Mouse (Mus musculus): ENCODE measurements around the gene Comt. TPM values are rescaled to one million over a fixed set of nuclear protein-coding genes. Genes with fewer than 3 reads are reported as not detected.

Gene Comt
- total RNA-seq, 2 experiments from 2014 or later, result 71.8 to 81.3 TPM

DNA sequence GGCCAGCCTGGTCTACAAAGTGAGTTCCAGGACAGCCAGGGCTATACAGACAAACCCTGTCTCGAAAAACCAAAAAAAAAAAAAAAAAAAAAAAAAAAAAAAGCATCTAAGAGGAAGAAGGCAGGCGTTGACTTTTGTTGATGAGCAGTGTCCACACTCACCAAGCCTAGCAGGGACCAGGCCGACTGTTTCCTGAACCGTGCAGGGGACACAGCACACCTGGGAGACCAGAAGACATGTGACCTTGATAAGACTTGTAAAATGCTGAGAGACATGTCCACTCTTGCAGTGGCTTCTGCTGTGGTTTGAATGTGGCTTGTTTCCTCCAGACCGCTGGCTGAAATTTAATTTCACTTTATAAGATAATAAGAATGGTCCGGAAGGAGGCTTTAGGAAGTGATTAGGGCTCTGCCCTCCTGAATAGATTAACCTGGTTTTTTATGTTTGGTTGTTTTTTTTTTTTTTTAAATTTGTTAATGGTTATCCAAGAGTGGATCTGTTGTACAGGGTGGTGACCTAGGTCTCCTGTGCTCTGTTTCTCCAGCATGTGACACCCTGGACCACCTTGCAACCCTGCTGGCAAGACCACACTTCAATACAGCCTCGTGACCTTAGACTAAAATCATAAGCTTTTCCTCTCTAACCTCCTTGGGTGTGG lies 50.2 kb downstream of the Comt start:
- no peak for DNase-seq (ENCODE audit: extremely low spot score in 1 of 2, low spot score in 1 of 2)

DNA sequence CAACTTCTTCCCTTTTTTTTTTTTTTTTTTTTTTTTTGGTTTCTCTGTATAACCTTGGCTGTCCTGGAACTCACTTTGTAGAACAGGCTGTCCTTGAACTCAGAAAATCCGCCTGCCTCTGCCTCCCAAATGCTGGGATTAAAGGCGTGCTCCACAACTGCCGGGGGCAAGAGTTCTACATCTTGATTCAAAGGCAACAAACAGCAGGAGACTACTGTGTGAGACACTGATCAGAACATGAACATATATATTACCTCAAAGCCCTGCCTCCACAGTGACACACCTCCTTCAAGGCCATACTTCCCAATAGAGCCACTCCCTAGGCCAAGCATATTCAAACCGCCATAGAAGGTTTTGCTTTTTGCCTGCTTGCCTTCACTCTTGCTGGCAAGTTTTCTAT lies 53.0 kb downstream of the Comt start:
- DNase-seq (ENCODE audit: extremely low spot score in 1 of 2, low spot score in 1 of 2), result no peak

DNA sequence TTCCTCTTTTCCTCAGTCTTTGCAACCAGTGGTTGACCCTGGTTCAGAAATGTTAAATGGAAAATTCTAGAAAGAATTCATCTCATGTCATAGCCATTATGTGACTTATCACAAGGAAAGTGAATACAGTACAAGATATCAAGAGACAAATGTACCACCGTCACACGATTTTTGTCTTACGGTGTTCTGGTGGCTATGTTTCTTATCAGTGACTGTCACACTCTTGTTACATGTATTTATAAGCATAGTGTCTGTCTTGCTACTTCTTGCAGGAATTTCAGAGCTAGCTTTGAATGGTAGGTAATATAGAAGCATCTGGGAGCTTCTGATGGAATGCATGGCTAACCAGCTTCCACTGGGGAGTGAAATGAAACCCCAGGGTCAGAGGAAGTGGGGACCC lies 56.5 kb downstream of the Comt start:
- DNase-seq (ENCODE audit: extremely low spot score in 1 of 2, low spot score in 1 of 2), result no peak

DNA sequence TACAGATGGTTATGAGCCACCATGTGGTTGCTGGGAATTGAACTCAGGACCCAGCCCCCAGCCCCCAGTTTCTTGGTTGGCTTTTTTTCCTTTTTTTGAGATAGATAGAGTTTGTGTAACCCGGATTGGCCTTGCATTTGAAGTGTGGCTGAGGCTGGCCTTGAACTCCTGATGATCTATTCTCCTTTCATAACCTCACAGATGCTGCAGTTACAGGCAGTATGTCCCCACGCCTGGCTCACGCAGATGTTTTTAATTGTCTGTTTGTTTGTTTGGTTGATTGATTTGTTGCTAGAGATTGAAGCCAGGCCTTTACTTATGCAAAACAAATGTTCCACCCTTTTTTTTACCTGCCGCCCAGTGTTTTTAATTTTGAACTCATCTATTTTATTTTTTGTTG lies 59.8 kb downstream of the Comt start:
- DNase-seq (ENCODE audit: extremely low spot score in 1 of 2, low spot score in 1 of 2), result no peak

DNA sequence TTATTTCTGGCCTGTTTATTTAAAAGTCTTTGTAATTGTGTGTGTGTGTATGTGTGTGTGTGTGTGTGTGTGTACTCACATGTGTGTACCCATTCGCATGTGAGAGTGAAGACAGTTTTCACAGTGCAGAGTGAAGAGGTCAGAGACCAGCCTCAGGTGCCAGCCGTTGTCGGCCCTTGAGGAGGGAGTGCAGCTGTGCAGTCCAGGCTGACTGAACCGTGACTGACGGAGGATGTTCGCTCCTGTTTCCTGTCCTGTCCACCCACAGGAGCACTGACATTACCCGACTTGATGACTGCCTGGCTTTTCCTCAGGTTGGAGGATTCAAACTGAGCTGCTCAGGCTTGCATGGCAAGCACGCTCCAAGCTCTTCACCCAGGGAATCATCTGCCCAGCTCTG lies 63.7 kb downstream of the Comt start:
- no peak for DNase-seq (ENCODE audit: extremely low spot score in 1 of 2, low spot score in 1 of 2)

DNA sequence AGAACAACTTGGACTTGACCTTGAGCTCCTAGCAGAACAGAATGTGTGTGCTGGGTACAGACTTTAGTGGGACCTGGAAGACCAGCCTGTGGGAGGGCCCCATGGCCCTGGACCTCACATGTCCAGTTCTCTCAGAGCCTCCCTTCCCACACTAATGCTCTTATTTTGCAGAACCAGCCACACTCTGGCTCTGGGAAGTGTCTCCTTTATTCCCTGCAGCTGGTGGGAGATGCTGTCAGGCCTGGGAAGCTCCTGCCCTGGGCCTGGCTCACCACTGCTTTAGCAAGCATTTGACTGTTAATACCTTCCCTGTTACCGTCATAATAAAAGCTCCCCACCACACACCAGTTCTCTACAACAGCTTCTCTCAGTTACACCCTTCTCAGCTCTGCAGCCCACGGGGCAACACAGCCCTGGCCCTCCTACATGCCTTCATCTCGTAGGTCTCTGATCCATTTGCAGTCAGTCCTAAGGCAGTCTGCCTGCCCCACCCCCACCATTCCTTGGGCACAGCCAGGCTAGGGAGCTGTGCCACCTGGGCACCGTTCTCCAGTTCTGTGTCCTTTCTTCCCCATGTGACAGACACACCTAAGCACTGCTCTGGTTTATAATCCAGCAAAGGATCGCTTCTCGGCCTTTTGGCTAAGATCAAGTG lies 66.4 kb downstream of the Comt start:
- DNase-seq (ENCODE audit: extremely low spot score in 1 of 2, low spot score in 1 of 2), result no peak

DNA sequence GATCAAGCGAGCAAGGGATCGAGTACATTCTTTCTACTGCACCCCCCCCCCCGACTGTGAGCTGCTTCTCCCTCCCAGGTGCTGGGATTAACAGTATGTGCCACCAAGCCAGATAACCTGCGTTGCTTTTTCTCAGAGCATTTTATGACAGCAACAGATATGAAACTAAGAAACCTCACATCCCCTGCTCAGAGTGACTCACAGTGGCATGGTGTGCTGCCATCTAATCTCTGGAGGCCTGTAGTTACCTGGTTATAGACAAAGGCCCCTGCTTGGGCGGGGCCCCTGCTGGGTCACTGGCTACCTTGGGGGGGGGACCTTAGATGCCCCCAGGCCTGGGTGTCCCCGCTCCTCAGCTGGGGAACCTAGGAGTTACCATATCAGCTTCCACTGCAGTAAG lies 68.7 kb downstream of the Comt start:
- no peak for DNase-seq (ENCODE audit: extremely low spot score in 1 of 2, low spot score in 1 of 2)

DNA sequence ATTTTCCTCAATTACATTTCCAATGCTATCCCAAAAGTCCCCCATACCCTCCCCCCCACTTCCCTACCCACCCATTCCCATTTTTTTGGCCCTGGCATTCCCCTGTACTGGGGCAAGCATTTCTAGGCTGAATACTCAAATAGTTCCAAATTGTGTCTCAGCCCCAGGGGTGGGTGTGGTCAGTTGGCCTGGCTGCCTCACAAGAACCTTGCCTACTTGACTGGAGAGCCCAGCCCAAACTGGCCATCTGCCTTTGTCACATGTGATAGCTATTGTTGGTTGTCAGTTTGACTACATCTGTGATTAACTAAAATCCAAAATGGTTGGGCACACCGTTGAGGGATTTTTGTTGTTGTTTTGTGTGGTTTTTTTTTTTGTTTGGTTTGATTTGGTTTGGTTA lies 69.7 kb downstream of the Comt start:
- DNase-seq (ENCODE audit: extremely low spot score in 1 of 2, low spot score in 1 of 2), result no peak

Small RNA genes lying within 50 kb of the gene (microRNA-seq; reads per million reads assigned to microRNA genes)
- gene Gm26219, result 0 reads per million in 2 experiments

Other genes starting within 250 kb of the Comt start
- not detected for gene Ccdc188, start 209.0 kb downstream of the Comt start, total RNA-seq (2021)
- gene Zdhhc8, start 191.7 kb downstream of the Comt start, total RNA-seq (2021), result 10 to 100 TPM; 77.0 to 95.9 TPM
- 10 to 100 TPM; 46.4 to 57.9 TPM for gene Trmt2a, start 178.2 kb downstream of the Comt start, total RNA-seq (2021)
- gene Ranbp1, start 178.1 kb downstream of the Comt start, total RNA-seq (2021), result 10 to 100 TPM; 92.2 to 97.2 TPM
- gene Gm49776, start 168.5 kb downstream of the Comt start, total RNA-seq (2021), result under 1 TPM in 1 of 2 experiments, not detected in 1; 0.79 TPM
- 10 to 100 TPM; 38.6 to 40.3 TPM for gene Dgcr8, start 137.6 kb downstream of the Comt start, total RNA-seq (2021)
- 100 to 1,000 TPM; 115 to 121 TPM for gene Tango2, start 78.7 kb downstream of the Comt start, total RNA-seq (2021)
- 10 to 100 TPM; 39.5 to 45.7 TPM for gene Arvcf, start 78.7 kb downstream of the Comt start, total RNA-seq (2021)
- gene Txnrd2, start 468 bp downstream of the Comt start, total RNA-seq (2021), result 10 to 100 TPM; 19.1 to 21.8 TPM
- 1 to 10 TPM; 6.5 to 7.1 TPM for gene Gnb1l, start 71.9 kb upstream of the Comt start, total RNA-seq (2021)
- gene Rtl10, start 72.0 kb upstream of the Comt start, total RNA-seq (2021), result 1 to 10 TPM; 7.9 to 8.7 TPM
- under 1 TPM; 0.77 to 0.91 TPM for gene Tbx1, start 163.8 kb upstream of the Comt start, total RNA-seq (2021)
- 1 to 10 TPM; 1.2 TPM for gene Gp1bb, start 195.6 kb upstream of the Comt start, total RNA-seq (2021)
- gene Gm49601, start 199.6 kb upstream of the Comt start, total RNA-seq (2021), result 100 to 1,000 TPM; 179 to 190 TPM
- 100 to 1,000 TPM; 600 to 645 TPM for gene Sept5, start 203.1 kb upstream of the Comt start, total RNA-seq (2021)

Data from layer of hippocampus, postnatal 25 days (tissue).